Mouse (Mus musculus): ENCODE measurements around the gene Tmem167.
"Not testable (repeated sequence)": the region's sequence is repeated elsewhere in the genome, so short reads cannot be mapped to it uniquely, and the experiment has no call there.

Gene Tmem167

GRCm38 (mm10) chr13:90088962-90089824 lies at the start of gene Tmem167, which contains the start of gene Xrcc4:
TSS of gene Tmem167 (plus strand) at chr13:90089123.
TSS of gene Xrcc4 (minus strand) at chr13:90089608.
- peak; percentile 93 to 96 for DNase-seq (ENCODE audit: low spot score in 2 of 2)

GRCm38 (mm10) chr13:90039613-90040012 lies 49.3 kb upstream of the Tmem167 start:
- no peak for DNase-seq (ENCODE audit: low spot score in 2 of 2)

GRCm38 (mm10) chr13:90051735-90052134 lies 37.2 kb upstream of the Tmem167 start:
- no peak for DNase-seq (ENCODE audit: low spot score in 2 of 2)

GRCm38 (mm10) chr13:90052408-90052807 lies 36.5 kb upstream of the Tmem167 start:
- no peak for DNase-seq (ENCODE audit: low spot score in 2 of 2)

GRCm38 (mm10) chr13:90061877-90062276 lies 27.0 kb upstream of the Tmem167 start:
- DNase-seq (ENCODE audit: low spot score in 2 of 2), result no peak

GRCm38 (mm10) chr13:90089825-90090183 lies 881 bp downstream of the Tmem167 start:
- no peak for DNase-seq (ENCODE audit: low spot score in 2 of 2)

GRCm38 (mm10) chr13:90101514-90101913 lies 12.6 kb downstream of the Tmem167 start:
- DNase-seq (ENCODE audit: low spot score in 2 of 2), result no peak

- DNase-seq (ENCODE audit: low spot score in 2 of 2), result no peak
These were observed 17.2 kb downstream of the Tmem167 start for GRCm38 (mm10) chr13:90106139-90106538.

GRCm38 (mm10) chr13:90108746-90109145 lies 19.8 kb downstream of the Tmem167 start:
- not testable (repeated sequence) for DNase-seq (ENCODE audit: low spot score in 2 of 2)

- DNase-seq (ENCODE audit: low spot score in 2 of 2), result no peak
These were observed 22.8 kb downstream of the Tmem167 start for GRCm38 (mm10) chr13:90111681-90112080.

GRCm38 (mm10) chr13:90136156-90136910 lies 47.4 kb downstream of the Tmem167 start:
- DNase-seq (ENCODE audit: low spot score in 2 of 2), result no peak

GRCm38 (mm10) chr13:90141681-90142080 lies 52.8 kb downstream of the Tmem167 start:
- DNase-seq (ENCODE audit: low spot score in 2 of 2), result no peak

GRCm38 (mm10) chr13:90143245-90143644 lies 54.3 kb downstream of the Tmem167 start:
- DNase-seq (ENCODE audit: low spot score in 2 of 2), result no peak

- DNase-seq (ENCODE audit: low spot score in 2 of 2), result no peak
These were observed 63.0 kb downstream of the Tmem167 start for GRCm38 (mm10) chr13:90151881-90152280.

GRCm38 (mm10) chr13:90152536-90153273 lies 63.8 kb downstream of the Tmem167 start:
- DNase-seq (ENCODE audit: low spot score in 2 of 2), result no peak

GRCm38 (mm10) chr13:90164147-90164546 lies 75.2 kb downstream of the Tmem167 start:
- DNase-seq (ENCODE audit: low spot score in 2 of 2), result no peak

- DNase-seq (ENCODE audit: low spot score in 2 of 2), result no peak
These were observed 78.1 kb downstream of the Tmem167 start for GRCm38 (mm10) chr13:90167044-90167443.

GRCm38 (mm10) chr13:90170100-90170781 lies 81.3 kb downstream of the Tmem167 start:
- DNase-seq (ENCODE audit: low spot score in 2 of 2), result no peak

GRCm38 (mm10) chr13:90170782-90171179 lies 81.9 kb downstream of the Tmem167 start:
- DNase-seq (ENCODE audit: low spot score in 2 of 2), result no peak

GRCm38 (mm10) chr13:90171390-90171789 lies 82.5 kb downstream of the Tmem167 start:
- DNase-seq (ENCODE audit: low spot score in 2 of 2), result no peak

- no peak for DNase-seq (ENCODE audit: low spot score in 2 of 2)
These were observed 86.7 kb downstream of the Tmem167 start for GRCm38 (mm10) chr13:90175662-90176061.

Data from frontal cortex, postnatal 25 days (tissue).